In genomic region chr13:107113949-107114690, GRCm38 (mm10) we compare ENCODE assay signal across 8 mouse cellular contexts.
DNase-seq lines count a peak whose midpoint lies in the region; ATAC-seq and TF ChIP-seq lines count a peak whose summit lies in the region.

No protein-coding gene starts in this region.

- H3K9ac ChIP-seq in ES-Bruce4 (ENCODE audit: low read depth, poor library complexity, severe bottlenecking) = no peak overlapping the region
- H3K9ac ChIP-seq in heart, embryonic 13.5 days = no peak overlapping the region
- H3K9ac ChIP-seq in neural tube, embryonic 15.5 days (replicated peaks) = no peak overlapping the region

- peak; percentile 63 for DNase-seq in c-Kit-negative CD71-positive TER-119-positive erythroid progenitor cells, embryonic 14.5 days (ENCODE audit: low read depth, low spot score)
- DNase-seq in fibroblast of lung, adult 2 months (ENCODE audit: low read depth) = peak; percentile 67
- peak; percentile 70 to 93 for DNase-seq in kidney, postnatal 36 days
- DNase-seq in lung, adult 18-20 months = peak; percentile 69 to 78
- peak; percentile 90 for DNase-seq in testis, postnatal 10 days (ENCODE audit: low spot score)

- no peaks in the 10 kb centered on the region; the same call in 1 of the 2 replicates for H3K9me3 ChIP-seq in ES-Bruce4 (replicated peaks; ENCODE audit: control insufficient read depth, insufficient read depth, low read length, poor library complexity, severe bottlenecking)
- no peaks in the 10 kb centered on the region for H3K9me3 ChIP-seq in heart, embryonic 13.5 days
- no peaks in the 10 kb centered on the region for H3K9me3 ChIP-seq in neural tube, embryonic 15.5 days (replicated peaks)

- H3K27ac ChIP-seq in ES-Bruce4 (ENCODE audit: insufficient read depth, low read length) = no peak overlapping the region
- H3K27ac ChIP-seq in heart, embryonic 13.5 days (replicated peaks) = no peak overlapping the region
- H3K27ac ChIP-seq in neural tube, embryonic 15.5 days (replicated peaks) = no peak overlapping the region

- no peak overlapping the region for H3K4me3 ChIP-seq in ES-Bruce4 (ENCODE audit: low read depth, low read length)
- no peak overlapping the region for H3K4me3 ChIP-seq in heart, embryonic 13.5 days
- H3K4me3 ChIP-seq in neural tube, embryonic 15.5 days (replicated peaks) = no peak overlapping the region

- no peaks in the 10 kb centered on the region for H3K4me1 ChIP-seq in ES-Bruce4 (ENCODE audit: control insufficient read depth, insufficient read depth, low read length)
- no peaks in the 10 kb centered on the region for H3K4me1 ChIP-seq in heart, embryonic 13.5 days
- peaks cover 5% of the 10 kb centered on the region; the same call in 1 of the 2 replicates for H3K4me1 ChIP-seq in neural tube, embryonic 15.5 days

- no peak for TF ChIP-seq POLR2A in ES-Bruce4 (IDR thresholded peaks at IDR 0.05; ENCODE audit: insufficient read depth, low read length)

- WGBS in heart, embryonic 13.5 days = 58% methylated on average over 22 of the region's 22 CpGs
- 61% methylated on average over 22 of the region's 22 CpGs for WGBS in neural tube, embryonic 15.5 days

- no peak for TF ChIP-seq EP300 in ES-Bruce4 (IDR thresholded peaks at IDR 0.05; ENCODE audit: insufficient read depth, low read depth, low read length)

- ATAC-seq in heart, embryonic 13.5 days (ENCODE audit: extremely low read depth, insufficient number of reproducible peaks, low FRiP score, low TSS enrichment) = no peak
- peak; percentile 59; the same call in 1 of the 2 replicates for ATAC-seq in neural tube, embryonic 15.5 days (ENCODE audit: low FRiP score)

- TF ChIP-seq CTCF in ES-Bruce4 (IDR thresholded peaks at IDR 0.05; ENCODE audit: low read depth, low read length) = peak; percentile 52

- peak overlapping the region; percentile 28; the same call in 1 of the 2 replicates for H3K4me2 ChIP-seq in heart, embryonic 13.5 days
- H3K4me2 ChIP-seq in neural tube, embryonic 15.5 days = no peak overlapping the region

- no peaks in the 10 kb centered on the region for H3K27me3 ChIP-seq in ES-Bruce4 (ENCODE audit: control insufficient read depth, insufficient read depth, low read length, poor library complexity, severe bottlenecking)
- H3K27me3 ChIP-seq in heart, embryonic 13.5 days (replicated peaks) = no peaks in the 10 kb centered on the region
- H3K27me3 ChIP-seq in neural tube, embryonic 15.5 days (replicated peaks) = no peaks in the 10 kb centered on the region

- no peaks in the 10 kb centered on the region for H3K36me3 ChIP-seq in ES-Bruce4 (ENCODE audit: control insufficient read depth, insufficient read depth, low read length, poor library complexity, severe bottlenecking)
- H3K36me3 ChIP-seq in heart, embryonic 13.5 days = no peaks in the 10 kb centered on the region
- no peaks in the 10 kb centered on the region for H3K36me3 ChIP-seq in neural tube, embryonic 15.5 days
